ENCODE assay signal across 7 mouse cellular contexts in genomic region chr5:138195463-138195862, GRCm38 (mm10). TPM values are rescaled to one million over a fixed set of nuclear protein-coding genes. Genes with fewer than 3 reads are reported as not detected.
A peak's percentile ranks its signal among the peaks of the same experiment; 100 is the strongest.
DNase-seq lines count a peak whose midpoint lies in the region; ATAC-seq lines count a peak whose summit lies in the region.

No protein-coding gene starts in this region.

- peak overlapping the region; percentile 99; the same call in 1 of the 2 replicates for H3K4me2 ChIP-seq in neural tube, embryonic 11.5 days (ENCODE audit: low read depth)
- H3K4me2 ChIP-seq in heart, embryonic 16.5 days (ENCODE audit: low read depth, low read length): peak overlapping the region; percentile 94
- peak overlapping the region; percentile 99 for H3K4me2 ChIP-seq in liver, embryonic 16.5 days (ENCODE audit: low read depth, low read length)

- H3K4me3 ChIP-seq in neural tube, embryonic 11.5 days (ENCODE audit: low read depth, low read length): no peak overlapping the region; the same call in 1 of the 2 replicates
- H3K4me3 ChIP-seq in heart, embryonic 16.5 days (ENCODE audit: low read length): peak overlapping the region; percentile 80
- H3K4me3 ChIP-seq in liver, embryonic 16.5 days (ENCODE audit: low read depth, low read length): peak overlapping the region; percentile 80

- H3K9ac ChIP-seq in neural tube, embryonic 11.5 days (ENCODE audit: low read length): no peak overlapping the region
- H3K9ac ChIP-seq in heart, embryonic 16.5 days (ENCODE audit: low read length): peak overlapping the region; percentile 35; the same call in 1 of the 2 replicates
- peak overlapping the region; percentile 87; the same call in 1 of the 2 replicates for H3K9ac ChIP-seq in liver, embryonic 16.5 days (ENCODE audit: low read depth, low read length)

- no peak overlapping the region for H3K27ac ChIP-seq in neural tube, embryonic 11.5 days (ENCODE audit: low read depth, low read length)
- H3K27ac ChIP-seq in heart, embryonic 16.5 days (ENCODE audit: low read length): peak overlapping the region; percentile 88; the same call in 1 of the 2 replicates
- peak overlapping the region; percentile 57; the same call in 1 of the 2 replicates for H3K27ac ChIP-seq in liver, embryonic 16.5 days (ENCODE audit: low read length)

- no peaks in the 10 kb centered on the region for H3K27me3 ChIP-seq in neural tube, embryonic 11.5 days (ENCODE audit: control insufficient read depth, insufficient read depth, low read length)
- H3K27me3 ChIP-seq in heart, embryonic 16.5 days (ENCODE audit: control insufficient read depth, insufficient read depth, low read length): no peaks in the 10 kb centered on the region
- no peaks in the 10 kb centered on the region for H3K27me3 ChIP-seq in liver, embryonic 16.5 days (ENCODE audit: control insufficient read depth, insufficient read depth, low read depth, low read length)

- H3K4me1 ChIP-seq in neural tube, embryonic 11.5 days (ENCODE audit: control insufficient read depth, insufficient read depth, low read length): peaks cover 4% of the 10 kb centered on the region; the same call in 1 of the 2 replicates
- H3K4me1 ChIP-seq in heart, embryonic 16.5 days (ENCODE audit: control insufficient read depth, insufficient read depth, low read length): peaks cover 10% of the 10 kb centered on the region
- H3K4me1 ChIP-seq in liver, embryonic 16.5 days (ENCODE audit: control insufficient read depth, low read depth, low read length): peaks cover 15% of the 10 kb centered on the region

- ATAC-seq in neural tube, embryonic 11.5 days (ENCODE audit: insufficient read depth, low FRiP score, low TSS enrichment): 0 out of 2 replicates have a peak, but pooled peaks have one; percentile 4
- ATAC-seq in heart, embryonic 16.5 days (replicated peaks; ENCODE audit: extremely low read depth, insufficient read depth, low FRiP score): no peak
- no peak for ATAC-seq in liver, embryonic 16.5 days (ENCODE audit: low read depth)

- no peaks in the 10 kb centered on the region for H3K9me3 ChIP-seq in neural tube, embryonic 11.5 days (ENCODE audit: control insufficient read depth, low read length)
- no peaks in the 10 kb centered on the region for H3K9me3 ChIP-seq in heart, embryonic 16.5 days (replicated peaks; ENCODE audit: control insufficient read depth, low read length)
- H3K9me3 ChIP-seq in liver, embryonic 16.5 days (replicated peaks; ENCODE audit: control insufficient read depth, low read length): no peaks in the 10 kb centered on the region

- DNase-seq in neural tube, embryonic 11.5 days (ENCODE audit: low spot score): no peak
- no peak for DNase-seq in neural tube, embryonic 10.5 days (ENCODE audit: extremely low spot score, low spot score)
- DNase-seq in thymus, postnatal 4 days: no peak
- no peak for DNase-seq in cerebellum, postnatal 10 days
- DNase-seq in layer of hippocampus, postnatal 10 days (ENCODE audit: low spot score in 2 of 2): no peak

- H3K36me3 ChIP-seq in neural tube, embryonic 11.5 days (ENCODE audit: control insufficient read depth, insufficient read depth, low read length): no peaks in the 10 kb centered on the region; the same call in 1 of the 2 replicates
- 0 out of 2 replicates have a peak, but pooled peaks cover 2% of the 10 kb centered on the region for H3K36me3 ChIP-seq in heart, embryonic 16.5 days (ENCODE audit: control insufficient read depth, insufficient read depth)
- no peaks in the 10 kb centered on the region for H3K36me3 ChIP-seq in liver, embryonic 16.5 days (ENCODE audit: control insufficient read depth, insufficient read depth)

- WGBS in neural tube, embryonic 11.5 days: 86% methylated on average over 7 of the region's 7 CpGs
- 73% methylated on average over 7 of the region's 7 CpGs for WGBS in heart, embryonic 16.5 days
- WGBS in liver, embryonic 16.5 days (ENCODE audit: insufficient replicate concordance): 51% methylated on average over 7 of the region's 7 CpGs

RNA-seq across cellular contexts. Expression of gene Mblac1, which starts 1.3 kb away (rescaled TPM):
- polyA plus RNA-seq in neural tube, embryonic 11.5 days (2014; fragmentation: Nextera tagmentation; extraction: Ambion mirVana): 10.2 and 10.8 TPM in 2 replicates
- 6.1 and 6.3 TPM in 2 replicates for polyA plus RNA-seq in heart, embryonic 16.5 days (2015; fragmentation: Nextera tagmentation; extraction: Ambion mirVana)
- 2.2 TPM in 2 replicates for polyA plus RNA-seq in liver, embryonic 16.5 days (2015; fragmentation: Nextera tagmentation; extraction: Ambion mirVana)
- 10 to 100 TPM; 11.4 to 14.2 TPM for total RNA-seq in layer of hippocampus, postnatal 10 days (2021)

RNA-seq across cellular contexts. Expression of gene Cnpy4, which starts 8.2 kb away (rescaled TPM):
- polyA plus RNA-seq in neural tube, embryonic 11.5 days (2014; fragmentation: Nextera tagmentation; extraction: Ambion mirVana): 48.4 and 53.8 TPM in 2 replicates
- 22.3 and 23.8 TPM in 2 replicates for polyA plus RNA-seq in heart, embryonic 16.5 days (2015; fragmentation: Nextera tagmentation; extraction: Ambion mirVana)
- polyA plus RNA-seq in liver, embryonic 16.5 days (2015; fragmentation: Nextera tagmentation; extraction: Ambion mirVana): 12.0 and 13.6 TPM in 2 replicates
- total RNA-seq in layer of hippocampus, postnatal 10 days (2021): 10 to 100 TPM; 15.4 to 17.6 TPM

RNA-seq across cellular contexts. Expression of gene Taf6, which starts 8.2 kb away (rescaled TPM):
- 119 and 122 TPM in 2 replicates for polyA plus RNA-seq in neural tube, embryonic 11.5 days (2014; fragmentation: Nextera tagmentation; extraction: Ambion mirVana)
- 58.9 and 59.8 TPM in 2 replicates for polyA plus RNA-seq in heart, embryonic 16.5 days (2015; fragmentation: Nextera tagmentation; extraction: Ambion mirVana)
- 32.6 and 32.9 TPM in 2 replicates for polyA plus RNA-seq in liver, embryonic 16.5 days (2015; fragmentation: Nextera tagmentation; extraction: Ambion mirVana)
- total RNA-seq in layer of hippocampus, postnatal 10 days (2021): 10 to 100 TPM; 26.2 to 30.0 TPM

RNA-seq across cellular contexts. Expression of gene Mcm7, which starts 23.2 kb away (rescaled TPM):
- 272 and 282 TPM in 2 replicates for polyA plus RNA-seq in neural tube, embryonic 11.5 days (2014; fragmentation: Nextera tagmentation; extraction: Ambion mirVana)
- polyA plus RNA-seq in heart, embryonic 16.5 days (2015; fragmentation: Nextera tagmentation; extraction: Ambion mirVana): 113 and 126 TPM in 2 replicates
- polyA plus RNA-seq in liver, embryonic 16.5 days (2015; fragmentation: Nextera tagmentation; extraction: Ambion mirVana): 152 and 162 TPM in 2 replicates
- total RNA-seq in layer of hippocampus, postnatal 10 days (2021): 10 to 100 TPM; 20.8 to 25.6 TPM

RNA-seq across cellular contexts. Expression of gene Ap4m1, which starts 23.7 kb away (rescaled TPM):
- 15.7 and 17.2 TPM in 2 replicates for polyA plus RNA-seq in neural tube, embryonic 11.5 days (2014; fragmentation: Nextera tagmentation; extraction: Ambion mirVana)
- 11.6 and 13.0 TPM in 2 replicates for polyA plus RNA-seq in heart, embryonic 16.5 days (2015; fragmentation: Nextera tagmentation; extraction: Ambion mirVana)
- 5.6 and 5.9 TPM in 2 replicates for polyA plus RNA-seq in liver, embryonic 16.5 days (2015; fragmentation: Nextera tagmentation; extraction: Ambion mirVana)
- 10 to 100 TPM; 25.9 to 26.5 TPM for total RNA-seq in layer of hippocampus, postnatal 10 days (2021)
